Mouse (Mus musculus): ENCODE measurements around the gene Cmc4.

Gene Cmc4

GRCm38 (mm10) chrX:75415936-75416785 is at the start of gene Cmc4, which contains the start of the genes Mtcp1 and Brcc3:
Cmc4 (minus strand) TSS chrX:75416584.
Mtcp1 (minus strand) TSS chrX:75416588.
Brcc3 (plus strand) TSS chrX:75416628.
- peak; percentile 91 for DNase-seq (ENCODE audit: low spot score)

GRCm38 (mm10) chrX:75454597-75454996 is 38.2 kb upstream of the Cmc4 start:
- no peak for DNase-seq (ENCODE audit: low spot score)

- DNase-seq (ENCODE audit: low spot score) = no peak
Observed at GRCm38 (mm10) chrX:75409711-75410110, 6.7 kb downstream of the Cmc4 start.

GRCm38 (mm10) chrX:75403350-75403749 is 13.0 kb downstream of the Cmc4 start:
- no peak for DNase-seq (ENCODE audit: low spot score)

- DNase-seq (ENCODE audit: low spot score) = peak; percentile 35
Observed at GRCm38 (mm10) chrX:75402668-75403067, 13.7 kb downstream of the Cmc4 start.

GRCm38 (mm10) chrX:75399471-75399870 is 16.9 kb downstream of the Cmc4 start:
- DNase-seq (ENCODE audit: low spot score) = no peak

- DNase-seq (ENCODE audit: low spot score) = peak; percentile 61
Observed at GRCm38 (mm10) chrX:75382195-75382771, 34.1 kb downstream of the Cmc4 start, which contains the start of the genes Fundc2 and F8. Fundc2 (plus strand) TSS chrX:75382399. F8 (minus strand) TSS chrX:75382615.

GRCm38 (mm10) chrX:75381699-75382098 is 34.7 kb downstream of the Cmc4 start:
- DNase-seq (ENCODE audit: low spot score) = no peak

- no peak for DNase-seq (ENCODE audit: low spot score)
Observed at GRCm38 (mm10) chrX:75381176-75381575, 35.2 kb downstream of the Cmc4 start.

GRCm38 (mm10) chrX:75376815-75377214 is 39.6 kb downstream of the Cmc4 start:
- DNase-seq (ENCODE audit: low spot score) = no peak

- peak; percentile 7 for DNase-seq (ENCODE audit: low spot score)
Observed at GRCm38 (mm10) chrX:75372666-75373425, 43.5 kb downstream of the Cmc4 start.

GRCm38 (mm10) chrX:75370197-75370596 is 46.2 kb downstream of the Cmc4 start:
- no peak for DNase-seq (ENCODE audit: low spot score)

Measured in lung, postnatal 25 days (tissue).